Mouse (Mus musculus) Muller cell, postnatal 12 days (primary cell): ENCODE results near the gene Epc2.

ENCODE experiments used
- DNase-seq: peaks from one replicate; pipeline ENCODE4 v3.0.0-alpha.2; 2015; ENCODE audit errors: inconsistent ontology term

Epc2 gene

GRCm38 (mm10) chr2:49569862-49570777, 118.8 kb downstream of the Epc2 start:
- DNase-seq, result peak; percentile 77

DNA sequence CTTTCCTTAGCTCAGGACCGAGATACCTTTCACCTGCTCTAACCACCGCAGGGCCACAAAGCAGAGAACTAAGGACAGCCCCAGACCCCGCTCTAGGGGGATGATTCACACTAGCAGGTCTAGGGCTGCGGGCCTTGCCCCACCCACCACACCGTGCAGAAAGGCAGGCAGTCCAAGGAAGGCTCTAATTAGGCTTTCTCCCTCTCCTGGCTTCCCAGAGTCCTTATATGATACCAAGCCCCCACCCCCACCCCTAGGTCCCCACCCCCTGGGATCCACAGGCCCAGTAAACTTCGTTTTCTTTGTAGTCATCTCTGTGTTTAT, 119.5 kb downstream of the Epc2 start:
- no peak for DNase-seq

GRCm38 (mm10) chr2:49571159-49571920, 120.1 kb downstream of the Epc2 start:
- DNase-seq, result peak; percentile 71

- DNase-seq, result no peak
Observed at GRCm38 (mm10) chr2:49572111-49572642, 120.9 kb downstream of the Epc2 start.

- DNase-seq, result no peak
Observed at GRCm38 (mm10) chr2:49572684-49573083, 121.4 kb downstream of the Epc2 start.

GRCm38 (mm10) chr2:49573282-49573681, 122.0 kb downstream of the Epc2 start:
- DNase-seq, result no peak

GRCm38 (mm10) chr2:49580585-49580984, 129.3 kb downstream of the Epc2 start:
- DNase-seq, result no peak

GRCm38 (mm10) chr2:49582546-49582945, 131.3 kb downstream of the Epc2 start:
- no peak for DNase-seq

DNA sequence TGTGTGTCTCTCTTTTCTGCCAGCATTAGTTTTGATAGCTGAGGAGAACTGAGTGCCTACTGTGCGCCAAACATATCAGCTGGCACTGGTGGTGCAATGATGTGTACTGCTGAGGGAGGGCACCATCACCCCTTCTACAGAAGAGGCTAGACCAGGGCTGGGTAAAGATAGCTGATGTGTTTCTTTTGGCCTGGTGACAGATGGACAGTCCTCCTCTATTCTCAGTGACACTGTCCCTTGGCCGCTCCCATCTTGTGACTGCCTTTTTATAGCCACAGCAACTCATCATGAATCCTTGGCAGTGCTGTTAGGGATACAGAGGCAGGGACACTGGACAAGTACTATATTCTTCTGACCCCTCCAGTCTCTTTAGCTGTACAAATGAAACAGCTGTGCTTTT, 132.0 kb downstream of the Epc2 start:
- DNase-seq, result no peak

DNA sequence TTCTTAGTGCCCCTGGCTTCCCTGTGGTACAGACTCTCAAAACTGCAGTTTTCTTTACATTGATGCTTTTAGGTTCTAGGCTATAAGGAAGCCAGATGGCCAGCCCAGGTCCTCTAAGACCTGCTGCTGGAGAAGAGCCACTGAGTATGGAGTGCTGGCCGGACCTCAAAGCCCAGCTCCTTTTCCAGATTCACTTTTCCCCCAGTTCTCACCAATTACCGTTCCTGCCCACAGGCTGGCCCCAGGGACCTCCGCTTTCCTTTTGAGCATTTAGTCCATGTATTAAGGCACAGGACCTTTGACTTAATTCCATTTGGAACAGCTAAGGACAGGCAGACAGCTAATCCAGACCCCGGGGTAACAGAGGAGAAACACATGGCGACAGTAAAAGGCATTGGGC, 139.2 kb downstream of the Epc2 start:
- no peak for DNase-seq

DNA sequence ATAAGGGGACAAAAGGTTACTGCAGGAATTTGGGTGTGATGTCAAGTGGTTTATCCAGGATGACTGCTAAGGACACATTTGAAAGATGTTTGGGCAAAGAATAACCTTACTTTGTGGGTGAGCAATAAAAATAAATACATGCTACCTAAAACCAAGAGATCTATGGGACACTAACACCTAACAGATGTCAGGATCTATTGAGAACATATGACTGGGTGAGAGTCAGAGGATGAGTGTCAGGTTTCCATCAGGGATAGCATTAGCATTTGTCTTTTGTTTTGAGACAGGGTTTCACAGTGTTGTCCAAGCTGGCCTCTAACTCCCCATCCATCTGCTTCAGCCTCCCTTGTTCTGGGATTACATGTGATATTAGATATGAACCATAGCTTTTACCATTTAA, 141.6 kb downstream of the Epc2 start:
- no peak for DNase-seq

GRCm38 (mm10) chr2:49594886-49595285, 143.6 kb downstream of the Epc2 start:
- DNase-seq, result no peak

DNA sequence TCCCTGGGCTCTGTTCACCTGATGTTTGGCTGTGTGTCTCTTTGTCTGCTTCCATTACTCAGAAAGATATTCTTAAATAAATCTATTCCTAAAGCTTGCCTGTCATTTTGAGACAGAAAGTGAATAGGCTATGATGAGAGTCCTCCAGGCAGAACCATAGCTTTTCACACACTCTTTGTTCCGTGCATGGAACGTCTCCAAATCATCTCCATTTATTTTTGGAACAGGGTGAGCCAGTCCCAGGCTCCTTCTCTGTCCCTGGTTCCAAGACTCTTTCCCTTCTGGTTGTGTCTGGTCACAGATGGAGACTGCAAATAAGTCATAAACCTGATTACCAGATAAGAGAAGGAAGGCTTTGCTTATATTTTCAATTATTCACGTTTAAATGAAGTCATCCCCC, 145.0 kb downstream of the Epc2 start:
- peak; percentile 34 for DNase-seq

DNA sequence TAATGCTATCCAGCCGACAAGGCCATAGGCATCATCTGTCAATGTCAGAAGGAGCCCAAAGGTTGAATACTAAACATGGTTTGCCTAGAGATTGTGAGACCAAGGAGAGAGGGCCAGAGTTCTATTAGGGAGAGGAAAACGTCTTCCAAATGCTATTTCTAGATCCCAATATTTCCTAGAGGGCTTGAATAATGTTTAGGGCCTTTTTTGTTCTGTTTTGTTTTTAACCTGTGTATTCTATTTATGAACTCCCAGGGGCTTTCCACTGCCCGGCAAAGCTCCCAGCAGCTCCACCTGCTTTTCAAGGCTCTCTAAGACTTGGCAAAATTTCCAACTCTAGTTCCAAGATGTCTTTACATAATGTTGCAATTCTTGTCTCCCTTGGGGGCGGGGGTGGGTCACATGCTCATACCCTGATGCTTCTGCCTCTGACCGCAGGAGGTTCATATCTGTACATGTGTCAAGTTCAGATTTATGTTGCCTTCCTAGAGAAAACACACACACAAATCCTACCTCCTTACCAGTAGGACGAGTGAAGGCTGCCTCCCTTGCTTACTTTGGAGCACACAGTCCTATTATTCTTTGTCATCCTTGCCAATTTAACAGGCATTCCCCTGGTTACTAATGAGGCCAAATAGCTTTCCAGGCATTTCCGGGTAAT, 148.9 kb downstream of the Epc2 start:
- peak; percentile 81 for DNase-seq
